Mouse (Mus musculus) right cerebral cortex, postnatal 25 days (tissue): ENCODE measurements around the gene Gngt2.
"Not testable (repeated sequence)": the region's sequence is repeated elsewhere in the genome, so short reads cannot be mapped to it uniquely, and the experiment has no call there.

Source experiments
- DNase-seq: peaks from one replicate; pipeline ENCODE4 v3.0.0; 2022

The Gngt2 gene

GRCm38 (mm10) chr11:95841498-95841830, 4.4 kb downstream of the Gngt2 start:
- DNase-seq, result no peak

DNA sequence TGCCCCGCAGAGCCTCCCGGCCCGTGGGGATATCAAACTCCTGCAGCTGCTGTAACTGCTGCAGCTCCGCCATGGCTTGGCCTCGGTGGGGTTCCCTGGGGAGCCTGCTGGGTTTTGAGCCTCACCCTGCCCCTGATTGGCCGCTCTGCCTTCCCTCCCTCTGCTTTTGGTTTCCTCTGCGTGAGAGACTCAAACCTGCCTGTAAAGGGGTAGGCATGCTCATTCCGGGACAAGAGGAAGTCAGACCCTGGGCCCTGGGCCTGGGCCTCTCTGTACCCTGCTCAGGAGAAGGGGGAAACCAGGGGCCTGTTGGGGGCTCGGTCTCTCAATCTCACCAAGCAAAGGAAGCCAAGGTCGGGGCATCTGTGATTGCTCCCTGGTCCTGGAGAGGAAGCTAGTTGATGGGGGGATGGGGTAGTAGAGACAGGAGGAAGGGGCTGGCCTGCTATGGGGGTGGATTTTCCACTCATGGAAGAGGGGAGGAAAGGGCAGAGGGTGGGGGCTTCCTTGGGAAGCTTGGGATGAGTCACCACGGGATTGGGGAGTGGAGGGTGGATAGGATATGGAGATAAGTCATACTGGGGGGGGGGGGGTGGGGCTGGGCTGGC, 5.2 kb downstream of the Gngt2 start, which contains the start of gene Abi3:
TSS of gene Abi3 (minus strand) at position 403 of the 608 bp plus-strand sequence.
- DNase-seq, result no peak

DNA sequence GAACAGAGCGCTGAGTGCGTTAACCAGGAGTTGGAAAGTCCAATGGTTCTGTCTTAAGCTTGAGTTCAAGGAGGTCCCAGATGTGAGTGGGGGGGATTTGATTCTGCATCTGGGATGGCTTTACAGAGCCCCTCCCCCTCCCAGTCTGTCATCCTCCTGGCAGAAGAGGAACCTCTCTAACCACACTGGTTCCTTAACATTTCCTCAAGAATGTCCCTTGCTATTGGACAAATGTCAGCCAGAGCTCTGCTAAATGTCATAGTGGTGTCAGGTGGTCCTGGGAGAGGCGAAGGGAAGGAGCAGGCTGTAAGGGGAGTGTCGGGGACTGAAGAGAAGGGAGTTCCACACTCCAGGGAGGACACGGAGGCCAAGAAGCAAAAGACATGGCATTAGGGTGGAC, 5.9 kb downstream of the Gngt2 start:
- DNase-seq, result no peak

DNA sequence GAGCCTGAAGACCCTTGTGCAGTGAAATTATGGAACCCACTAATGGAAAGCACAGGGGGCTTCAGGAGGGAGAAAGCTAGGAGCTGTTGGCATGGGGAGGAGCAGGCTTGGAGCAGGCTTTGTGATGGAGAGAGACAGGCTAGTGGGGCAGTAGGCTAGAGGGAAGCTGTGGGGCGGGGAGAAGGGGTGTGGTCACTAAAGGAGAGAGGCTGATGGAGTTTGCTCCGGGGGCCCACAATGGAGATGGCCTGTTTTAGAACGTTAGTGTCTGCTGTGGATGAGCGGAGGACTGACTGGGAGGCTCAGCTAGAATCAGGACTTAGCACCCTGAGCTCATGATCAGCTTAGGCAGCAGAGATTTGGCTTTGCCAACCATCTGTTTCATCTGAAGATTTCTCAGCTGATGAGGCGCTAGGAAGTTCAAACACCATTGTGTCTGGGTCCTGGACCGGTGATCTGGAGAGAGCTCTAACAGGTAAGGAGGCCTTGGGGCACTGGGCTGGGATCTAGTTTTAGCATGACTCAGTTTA, 6.5 kb downstream of the Gngt2 start:
- DNase-seq, result no peak

DNA sequence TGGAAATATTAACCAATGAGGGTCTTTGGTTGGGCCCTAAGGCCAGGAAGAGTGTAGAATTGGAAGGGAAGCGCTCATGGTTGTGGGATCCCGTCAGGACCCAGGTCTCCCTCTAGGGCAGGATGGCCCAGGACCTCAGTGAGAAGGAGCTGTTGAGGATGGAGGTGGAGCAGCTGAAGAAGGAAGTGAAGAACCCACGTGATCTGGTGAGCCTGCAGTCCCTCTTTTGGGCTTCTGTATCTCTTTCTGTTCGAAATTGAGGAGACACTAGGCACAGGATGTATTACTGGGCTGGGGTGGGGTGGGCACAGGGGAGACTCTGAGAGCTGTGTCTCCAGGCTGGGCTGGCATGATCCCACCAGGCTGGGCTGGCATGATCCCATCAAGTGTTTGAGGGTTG, 7.9 kb downstream of the Gngt2 start:
- DNase-seq, result no peak

DNA sequence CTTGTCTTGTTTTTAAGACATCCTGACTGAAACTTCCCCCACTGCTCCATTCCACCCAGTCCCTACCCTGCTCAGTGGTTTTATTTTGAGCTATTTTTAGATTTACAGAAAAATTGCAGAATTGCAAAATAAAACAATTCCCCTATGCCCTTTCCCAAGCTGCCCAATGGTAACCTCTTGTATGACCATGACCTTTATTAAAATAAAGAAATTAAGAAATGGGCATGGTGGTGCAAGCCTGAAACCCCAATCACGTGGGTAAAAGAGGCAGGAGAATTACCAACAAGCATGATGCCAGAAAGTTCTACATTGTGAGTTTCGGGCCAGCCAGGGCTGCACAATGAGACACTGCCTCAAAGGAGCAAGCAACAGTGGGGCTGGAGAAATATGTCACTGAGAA, 13.9 kb downstream of the Gngt2 start:
- no peak for DNase-seq

GRCm38 (mm10) chr11:95853684-95854083, 16.7 kb downstream of the Gngt2 start:
- no peak for DNase-seq

GRCm38 (mm10) chr11:95857306-95857705, 20.3 kb downstream of the Gngt2 start:
- DNase-seq, result no peak

GRCm38 (mm10) chr11:95857716-95858527, 20.9 kb downstream of the Gngt2 start:
- DNase-seq, result no peak

DNA sequence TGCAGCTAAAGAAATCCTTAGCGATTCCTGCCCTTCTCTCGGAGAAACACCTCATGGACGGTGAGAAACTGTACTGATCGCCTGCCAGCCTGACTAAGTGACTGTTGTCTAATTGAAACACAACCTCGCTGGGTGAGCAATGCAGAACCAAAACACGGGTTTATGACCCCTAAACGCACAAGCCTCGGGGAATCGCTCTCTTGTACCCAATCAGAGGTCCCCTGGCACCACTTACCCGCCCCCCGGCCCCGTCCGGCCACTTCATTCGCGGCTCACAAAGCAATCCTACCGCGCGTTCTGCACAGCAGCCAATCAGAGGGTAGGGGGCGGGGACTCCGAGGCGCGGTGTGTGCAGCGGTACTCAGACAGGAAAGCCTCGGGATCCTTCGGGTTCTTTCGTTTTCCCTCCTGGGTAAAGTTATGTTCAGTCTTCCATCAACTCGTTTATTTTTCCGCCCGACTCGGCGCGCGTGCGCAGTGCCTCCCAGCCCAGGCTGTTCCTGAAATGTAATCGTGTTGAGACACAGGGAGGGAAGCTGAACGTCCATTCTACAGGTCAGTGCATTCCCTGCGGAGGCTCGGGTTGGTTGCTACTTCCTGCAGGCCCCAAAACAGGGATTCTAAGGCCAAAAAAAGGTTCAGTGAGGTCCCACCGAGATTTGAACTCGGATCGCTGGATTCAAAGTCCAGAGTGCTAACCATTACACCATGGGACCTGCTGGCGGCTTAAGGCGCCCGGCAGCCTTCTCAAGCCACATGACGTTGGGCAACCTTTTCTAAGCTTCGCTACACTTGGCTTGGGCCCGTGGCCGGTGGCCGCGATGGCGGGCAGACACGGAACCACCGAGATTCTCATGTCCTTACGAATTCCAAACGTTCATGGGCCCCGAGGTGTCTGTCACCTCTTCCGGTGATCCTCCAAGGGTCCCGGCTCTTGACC, 21.8 kb downstream of the Gngt2 start:
- peak; percentile 94 for DNase-seq

- no peak for DNase-seq
Observed at GRCm38 (mm10) chr11:95859468-95859855, 22.4 kb downstream of the Gngt2 start.

DNA sequence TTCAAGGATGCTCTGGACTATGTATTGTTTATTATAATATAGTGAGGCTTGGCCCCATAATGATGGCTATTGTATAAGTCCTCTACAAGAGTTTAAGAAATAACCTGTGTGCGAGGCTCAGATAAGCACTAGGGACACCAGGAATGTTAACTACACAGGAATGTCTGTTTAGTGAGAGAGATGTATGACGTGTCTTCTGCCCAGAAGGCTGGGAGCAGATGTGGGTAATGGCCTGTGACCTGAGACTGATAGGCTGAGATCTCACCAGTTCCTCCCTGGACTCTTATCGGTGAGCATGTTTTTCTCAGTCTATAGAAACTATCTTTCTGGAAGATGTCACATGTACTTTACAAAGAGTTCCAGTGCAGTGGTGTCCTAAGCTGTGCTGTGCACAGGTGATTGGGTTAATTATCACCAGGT, 23.1 kb downstream of the Gngt2 start:
- DNase-seq, result no peak

- DNase-seq, result no peak
Observed at GRCm38 (mm10) chr11:95861397-95861796, 24.4 kb downstream of the Gngt2 start.

DNA sequence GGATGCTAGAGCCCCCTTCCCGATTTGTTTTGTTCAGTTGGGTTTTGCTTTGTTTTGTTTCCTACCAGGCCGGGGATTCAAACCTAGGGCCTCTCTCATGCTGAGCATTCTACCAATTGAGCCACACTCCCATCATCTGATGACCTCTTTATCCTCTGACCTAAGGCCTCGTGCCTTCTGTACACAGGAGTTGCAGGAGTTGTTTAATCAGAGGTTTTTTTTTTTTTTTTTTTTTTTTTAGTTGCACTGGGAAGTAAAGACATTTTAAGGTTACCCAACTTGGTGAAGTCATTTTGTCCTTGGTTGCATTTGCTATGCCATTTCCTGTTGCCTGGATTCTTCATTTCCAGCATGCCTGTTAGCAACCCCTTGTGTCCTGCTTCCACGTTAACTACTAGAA, 32.4 kb downstream of the Gngt2 start:
- DNase-seq, result no peak

DNA sequence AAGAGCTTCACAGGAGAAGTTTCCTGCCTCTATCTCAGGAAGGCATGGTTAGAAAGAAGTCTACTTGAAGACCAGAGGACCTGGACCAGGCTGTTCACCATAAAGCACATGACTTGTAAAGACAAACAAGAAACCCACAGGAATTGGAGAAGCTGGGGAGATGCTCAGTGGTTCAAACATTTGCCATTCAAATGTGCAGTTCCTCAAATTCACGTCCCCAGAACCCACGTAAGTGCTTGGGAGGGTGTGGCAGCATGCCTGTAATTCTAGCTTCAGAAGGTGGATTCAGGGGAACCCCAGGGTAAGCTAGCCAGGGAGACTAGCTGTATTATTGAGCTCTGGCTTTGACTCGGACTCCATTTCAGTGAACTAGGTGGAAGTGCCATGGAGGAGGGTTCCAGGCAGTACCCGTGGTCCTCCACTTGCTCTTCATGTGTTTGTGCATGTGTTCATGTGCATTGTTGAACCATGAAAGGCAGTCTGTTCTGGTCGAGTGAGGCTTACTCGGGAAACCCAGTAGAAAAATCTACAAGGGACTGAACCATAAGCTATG, 33.0 kb downstream of the Gngt2 start:
- no peak for DNase-seq

- no peak for DNase-seq
Observed at GRCm38 (mm10) chr11:95875804-95876203, 38.8 kb downstream of the Gngt2 start.

- peak; percentile 25 for DNase-seq
Observed at GRCm38 (mm10) chr11:95876296-95876695, 39.3 kb downstream of the Gngt2 start.

GRCm38 (mm10) chr11:95879861-95880260, 42.8 kb downstream of the Gngt2 start:
- DNase-seq, result not testable (repeated sequence)

DNA sequence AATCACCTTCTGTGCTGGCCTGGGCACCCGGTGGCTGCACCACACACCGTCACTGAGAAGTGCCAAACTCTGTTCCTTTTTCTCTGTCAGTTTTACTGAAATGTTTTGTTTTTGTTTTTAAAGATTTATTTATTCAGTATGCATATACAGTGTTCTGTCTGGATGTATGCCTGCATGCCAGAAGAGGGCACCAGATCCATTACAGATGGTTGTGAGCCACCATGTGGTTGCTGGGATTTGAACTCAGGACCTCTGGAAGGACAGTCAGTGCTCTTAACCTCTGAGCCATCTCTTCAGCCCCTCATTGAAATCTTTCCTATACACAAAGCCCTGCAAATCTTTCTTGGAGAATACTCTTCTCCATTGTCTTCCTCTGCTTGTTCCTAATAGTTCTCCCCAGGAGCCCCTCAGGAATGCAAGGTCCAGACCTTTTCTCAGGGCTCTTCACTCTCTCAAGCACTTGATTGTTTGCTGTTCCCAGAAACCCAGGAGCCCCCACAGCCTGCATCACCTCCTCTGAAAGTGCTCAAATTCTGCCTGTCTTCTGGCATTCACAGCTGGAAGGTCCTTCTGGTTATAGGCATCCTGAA, 53.5 kb downstream of the Gngt2 start:
- DNase-seq, result no peak
